Mouse (Mus musculus) ES-Bruce4 (cell line): ENCODE results near the gene Dmwd.

Experiments used
- CTCF ChIP-seq: IDR thresholded peaks from one replicate; pipeline ENCODE4 v1.8.1; 2011; ENCODE audit warnings: low read depth, low read length
- EP300 ChIP-seq: IDR thresholded peaks from 2 replicates; pipeline ENCODE4 v1.6.1; 2011; ENCODE audit warnings: low read depth, low read length; ENCODE audit not compliant: insufficient read depth
- POLR2A ChIP-seq: IDR thresholded peaks from one replicate; pipeline ENCODE4 v1.8.1; 2011; ENCODE audit warnings: low read length; ENCODE audit not compliant: insufficient read depth

DNA sequence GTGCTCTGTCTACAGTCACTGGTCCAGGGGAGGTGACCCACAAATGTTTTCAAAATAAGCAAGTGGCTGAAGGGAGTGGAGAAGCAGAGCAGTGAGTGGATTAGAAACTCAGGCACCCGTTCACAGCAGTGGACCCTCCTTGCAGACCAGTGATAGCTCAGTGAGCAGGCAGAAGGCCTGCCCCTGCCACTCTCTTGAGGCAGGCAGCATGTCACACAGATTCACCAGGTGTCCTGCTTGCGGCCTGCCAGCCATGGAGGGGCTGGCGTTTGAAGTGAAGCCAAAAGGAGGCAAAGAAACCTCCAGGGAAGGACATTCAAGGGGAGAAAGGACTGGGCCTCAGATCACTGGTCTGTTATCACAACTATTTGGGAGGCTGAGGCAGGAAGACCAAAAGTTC is 2.7 kb downstream of the Dmwd start:
- TF ChIP-seq EP300 (no peak), POLR2A (no peak), CTCF (no peak)
